In the genomic region with DNA sequence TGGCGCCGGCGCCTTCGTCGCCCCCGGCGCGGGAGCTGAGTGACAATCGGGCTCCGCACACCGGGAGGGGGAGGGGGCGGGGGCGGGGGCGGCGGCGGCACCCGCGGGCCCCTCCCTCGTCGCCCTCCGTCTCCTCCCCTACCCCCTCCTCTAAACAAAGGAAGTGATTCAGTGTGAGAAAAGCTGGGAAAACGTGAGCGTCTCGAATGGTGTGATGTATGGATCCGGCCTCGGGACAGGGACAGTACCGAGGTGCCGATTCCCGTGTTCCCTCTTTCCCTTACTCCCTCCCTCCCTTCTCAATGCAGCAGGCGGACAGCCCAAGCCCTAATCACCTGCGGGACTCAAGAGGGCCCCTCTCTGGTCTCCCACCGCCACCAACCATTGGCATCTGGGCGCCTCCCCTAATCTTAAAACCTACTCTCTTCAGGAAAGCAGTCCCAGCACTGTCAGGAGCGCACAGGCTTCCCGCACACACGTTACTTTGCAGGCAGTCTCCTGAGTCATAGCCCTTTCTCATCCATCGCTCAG, we compare ENCODE assay signal across 8 mouse cellular contexts. TPM values are rescaled to one million over a fixed set of nuclear protein-coding genes. Genes with fewer than 3 reads are reported as not detected.
A peak's percentile ranks its signal among the peaks of the same experiment; 100 is the strongest.
DNase-seq lines count a peak whose midpoint lies in the region; ATAC-seq and TF ChIP-seq lines count a peak whose summit lies in the region.

Gene Adora1, minus strand, starts transcription at position 41 of the 531 bp plus-strand sequence.

- no peak within 1 kb of the TSS for H3K9ac ChIP-seq in ES-Bruce4 (ENCODE audit: low read depth, poor library complexity, severe bottlenecking)
- peak within 1 kb of the TSS; percentile 46 for H3K9ac ChIP-seq in hindbrain, postnatal 0 days (replicated peaks; ENCODE audit: low read length)
- peak within 1 kb of the TSS; percentile 33 for H3K9ac ChIP-seq in midbrain, embryonic 11.5 days (ENCODE audit: low read length)

- no peaks in the 10 kb centered on the region for H3K36me3 ChIP-seq in ES-Bruce4 (ENCODE audit: control insufficient read depth, insufficient read depth, low read length, poor library complexity, severe bottlenecking)
- H3K36me3 ChIP-seq in forebrain, embryonic 10.5 days (replicated peaks), result no peaks in the 10 kb centered on the region
- H3K36me3 ChIP-seq in hindbrain, postnatal 0 days (ENCODE audit: insufficient read depth, low read length), result no peaks in the 10 kb centered on the region
- no peaks in the 10 kb centered on the region for H3K36me3 ChIP-seq in midbrain, embryonic 11.5 days (ENCODE audit: control insufficient read depth, insufficient read depth, low read length)

- DNase-seq in embryo, embryonic 10.5 days (ENCODE audit: low spot score), result peak; percentile 30
- DNase-seq in embryo, embryonic 10 days (ENCODE audit: low spot score), result no peak
- no peak for DNase-seq in forebrain, embryonic 10.5 days (ENCODE audit: extremely low spot score, low spot score)
- DNase-seq in hindbrain, postnatal 0 days (ENCODE audit: low spot score), result no peak
- peak; percentile 88 for DNase-seq in midbrain, embryonic 11.5 days (ENCODE audit: low spot score, missing footprints)
- no peak for DNase-seq in B cell, adult 2 months
- DNase-seq in gastrocnemius, adult 18-20 months (ENCODE audit: low spot score), result no peak

- no peaks in the 10 kb centered on the region for H3K4me1 ChIP-seq in ES-Bruce4 (ENCODE audit: control insufficient read depth, insufficient read depth, low read length)
- H3K4me1 ChIP-seq in forebrain, embryonic 10.5 days, result peaks cover 24% of the 10 kb centered on the region
- peaks cover 33% of the 10 kb centered on the region for H3K4me1 ChIP-seq in hindbrain, postnatal 0 days (ENCODE audit: insufficient read depth, low read length)
- peaks cover 8% of the 10 kb centered on the region; the same call in 1 of the 2 replicates for H3K4me1 ChIP-seq in midbrain, embryonic 11.5 days (ENCODE audit: control insufficient read depth, insufficient read depth, low read length)

- peak within 1 kb of the TSS; percentile 77 for H3K4me2 ChIP-seq in hindbrain, postnatal 0 days (ENCODE audit: low read depth, low read length)
- peak within 1 kb of the TSS; percentile 66 for H3K4me2 ChIP-seq in midbrain, embryonic 11.5 days

- no peaks in the 10 kb centered on the region for H3K9me3 ChIP-seq in ES-Bruce4 (replicated peaks; ENCODE audit: control insufficient read depth, insufficient read depth, low read length, poor library complexity, severe bottlenecking)
- H3K9me3 ChIP-seq in forebrain, embryonic 10.5 days, result no peaks in the 10 kb centered on the region
- no peaks in the 10 kb centered on the region for H3K9me3 ChIP-seq in hindbrain, postnatal 0 days (ENCODE audit: low read length)
- H3K9me3 ChIP-seq in midbrain, embryonic 11.5 days (ENCODE audit: control insufficient read depth, low read length), result no peaks in the 10 kb centered on the region

- H3K4me3 ChIP-seq in ES-Bruce4 (ENCODE audit: low read depth, low read length), result peak within 1 kb of the TSS; percentile 67
- H3K4me3 ChIP-seq in forebrain, embryonic 10.5 days, result peak within 1 kb of the TSS; percentile 54
- peak within 1 kb of the TSS; percentile 47 for H3K4me3 ChIP-seq in hindbrain, postnatal 0 days (ENCODE audit: low read length)
- H3K4me3 ChIP-seq in midbrain, embryonic 11.5 days (ENCODE audit: low read depth, low read length), result peak within 1 kb of the TSS; percentile 32

- WGBS in forebrain, embryonic 10.5 days, result 1% methylated on average over 36 of the region's 37 CpGs
- 1% methylated on average over 34 of the region's 37 CpGs for WGBS in hindbrain, postnatal 0 days
- WGBS in midbrain, embryonic 11.5 days, result 1% methylated on average over 27 of the region's 37 CpGs

- no peak within 1 kb of the TSS for H3K27ac ChIP-seq in ES-Bruce4 (ENCODE audit: insufficient read depth, low read length)
- peak within 1 kb of the TSS; percentile 26; the same call in 1 of the 2 replicates for H3K27ac ChIP-seq in forebrain, embryonic 10.5 days
- peak within 1 kb of the TSS; percentile 61 for H3K27ac ChIP-seq in hindbrain, postnatal 0 days
- H3K27ac ChIP-seq in midbrain, embryonic 11.5 days (ENCODE audit: low read depth, low read length), result no peak within 1 kb of the TSS

- peaks cover 12% of the 10 kb centered on the region; the same call in 1 of the 2 replicates for H3K27me3 ChIP-seq in ES-Bruce4 (ENCODE audit: control insufficient read depth, insufficient read depth, low read length, poor library complexity, severe bottlenecking)
- H3K27me3 ChIP-seq in forebrain, embryonic 10.5 days (ENCODE audit: poor library complexity, severe bottlenecking), result peaks cover 88% of the 10 kb centered on the region
- H3K27me3 ChIP-seq in hindbrain, postnatal 0 days (ENCODE audit: insufficient read depth, low read length), result no peaks in the 10 kb centered on the region; the same call in 1 of the 2 replicates
- H3K27me3 ChIP-seq in midbrain, embryonic 11.5 days (ENCODE audit: control insufficient read depth, insufficient read depth, low read length), result peaks cover 34% of the 10 kb centered on the region

- no peak; the same call in 1 of the 2 replicates for ATAC-seq in hindbrain, postnatal 0 days
- no peak for ATAC-seq in midbrain, embryonic 11.5 days (ENCODE audit: low FRiP score)

- TF ChIP-seq CTCF in ES-Bruce4 (IDR thresholded peaks at IDR 0.05; ENCODE audit: low read depth, low read length), result no peak
- no peak for TF ChIP-seq CTCF in hindbrain, postnatal 0 days (IDR thresholded peaks at IDR 0.05; ENCODE audit: low read depth)

- TF ChIP-seq EP300 in ES-Bruce4 (IDR thresholded peaks at IDR 0.05; ENCODE audit: insufficient read depth, low read depth, low read length), result no peak

- no peak for TF ChIP-seq POLR2A in ES-Bruce4 (IDR thresholded peaks at IDR 0.05; ENCODE audit: insufficient read depth, low read length)

RNA-seq across cellular contexts. Expression of gene Adora1, which starts in this region (rescaled TPM):
- polyA plus RNA-seq in ES-Bruce4 (2011; ENCODE audit: insufficient read depth, insufficient read length, low read depth, missing spikeins), result 0.18 TPM in 1 of 2 replicates, not detected in the other
- 0.14 and 0.36 TPM in 2 replicates for polyA plus RNA-seq in forebrain, embryonic 10.5 days (2016; fragmentation: Nextera tagmentation; extraction: Ambion mirVana)
- 51.1 and 54.2 TPM in 2 replicates for total RNA-seq in hindbrain, postnatal 0 days (2014; rRNA removed)
- 32.6 and 33.4 TPM in 2 replicates for polyA plus RNA-seq in hindbrain, postnatal 0 days (2015; fragmentation: Nextera tagmentation; extraction: Ambion mirVana)
- 0.07 and 0.08 TPM in 2 replicates for polyA plus RNA-seq in midbrain, embryonic 11.5 days (2014; fragmentation: Nextera tagmentation; extraction: Ambion mirVana)
- under 1 TPM; 0.25 to 0.66 TPM for total RNA-seq in gastrocnemius, adult 18-20 months (2021)

Comparison
In these comparisons a context has a peak if more than half of its experiments do, and no peak if none do; other contexts are left out.
1. RNA of gene Adora1 (total RNA-seq): 51.1 to 54.2 TPM in hindbrain, postnatal 0 days; 0.25 to 0.66 TPM in gastrocnemius, adult 18-20 months; every median in the first group is over 10 times any median in the second.
2. RNA of gene Adora1 (polyA plus RNA-seq): 32.6 to 33.4 TPM in hindbrain, postnatal 0 days; 0.18 TPM in ES-Bruce4, 0.14 to 0.36 TPM in forebrain, embryonic 10.5 days and 0.07 to 0.08 TPM in midbrain, embryonic 11.5 days; every median in the first group is over 10 times any median in the second.
3. Peak in DNase-seq, H3K4me3 ChIP-seq, H3K9ac ChIP-seq and H3K4me2 ChIP-seq in midbrain, embryonic 11.5 days; RNA of the gene not detected or under 1 TPM.
4. H3K27ac ChIP-seq: peak in forebrain, embryonic 10.5 days (single experiment) and hindbrain, postnatal 0 days (single experiment); none in ES-Bruce4 (single experiment) and midbrain, embryonic 11.5 days (single experiment).
5. Peak in every context shown above with its lines, with median percentiles within 50 percentile points of each other: H3K4me3 ChIP-seq.